Mouse (Mus musculus): ENCODE data around the gene Metrn. TPM values are rescaled to one million over a fixed set of nuclear protein-coding genes. Genes with fewer than 3 reads are reported as not detected.

The Metrn gene
- polyA plus RNA-seq, 1 experiment: 3.2 TPM

DNA sequence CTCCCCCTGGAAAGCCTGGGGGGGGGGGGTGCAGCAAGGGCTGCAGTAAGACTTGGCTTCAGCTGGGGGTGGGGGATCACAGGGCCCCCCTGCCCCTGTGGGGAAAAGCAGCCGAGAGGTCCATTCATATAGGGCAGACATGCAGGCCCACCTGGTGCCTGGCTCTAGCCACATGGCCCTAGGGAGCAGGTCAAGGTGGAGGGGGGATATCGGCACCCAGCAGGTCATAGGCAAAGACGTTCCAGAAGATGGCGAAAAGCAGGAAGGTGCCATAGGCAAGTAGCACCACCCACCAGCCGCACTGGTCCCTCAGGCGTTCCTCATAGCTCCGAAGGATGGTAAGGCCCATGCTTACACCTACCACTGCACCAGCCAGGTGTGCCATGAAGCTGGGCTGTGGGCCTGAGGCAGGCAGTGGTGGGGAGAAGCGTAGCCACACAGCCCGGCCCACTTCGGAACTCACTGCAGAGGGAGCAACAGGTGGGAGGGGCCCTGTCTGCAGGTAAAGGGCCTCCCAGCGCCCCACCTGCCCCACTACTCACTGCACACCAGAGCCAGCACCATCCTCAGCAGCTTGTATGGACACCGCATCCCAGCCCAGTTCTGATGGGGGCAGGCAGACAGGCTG, 37.8 kb upstream of the Metrn start:
- no peak overlapping the region; the same call in 1 of the 2 replicates for H3K27ac ChIP-seq (replicated peaks; ENCODE audit: low read depth, low read length)
- H3K4me1 ChIP-seq (ENCODE audit: control insufficient read depth, insufficient read depth, insufficient read length, low read length): peaks cover 26% of the 10 kb centered on the region
- peak overlapping the region; percentile 76 for H3K4me3 ChIP-seq (ENCODE audit: insufficient read depth, low read depth, low read length)

DNA sequence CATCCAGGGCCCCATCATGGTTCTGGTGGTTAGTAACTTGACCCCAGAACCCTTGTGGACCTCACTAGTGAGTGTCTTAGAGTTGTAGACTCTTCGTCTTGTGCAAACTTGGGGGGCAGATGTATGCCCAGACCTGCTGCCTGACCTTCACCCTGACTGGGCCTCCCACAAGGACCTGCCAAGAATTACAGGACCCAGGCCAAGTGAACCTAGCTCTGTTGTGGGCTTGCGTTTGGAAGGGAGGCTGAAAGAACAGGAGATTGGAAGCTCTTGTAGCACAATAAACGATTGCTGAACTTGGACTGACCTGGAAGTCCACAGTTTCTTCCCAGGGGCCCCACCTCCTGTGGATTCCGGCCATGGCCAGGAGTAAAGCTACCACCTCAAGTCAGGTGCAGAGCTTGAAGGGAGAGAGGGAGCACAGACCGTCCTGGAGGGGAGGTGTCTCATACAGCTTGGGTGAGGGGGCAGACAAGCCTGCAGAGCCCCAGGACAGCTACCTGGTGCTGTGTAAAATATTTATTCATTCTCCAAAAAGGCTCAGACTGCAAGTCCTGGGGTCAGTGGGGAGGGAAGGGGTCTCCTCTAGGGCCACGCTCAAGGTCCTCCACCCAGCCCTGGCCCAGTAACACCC, 37.1 kb upstream of the Metrn start:
- H3K27ac ChIP-seq (replicated peaks; ENCODE audit: low read depth, low read length): peak overlapping the region; percentile 96
- peak overlapping the region; percentile 76 for H3K4me3 ChIP-seq (ENCODE audit: insufficient read depth, low read depth, low read length)
- H3K4me1 ChIP-seq (ENCODE audit: control insufficient read depth, insufficient read depth, insufficient read length, low read length): peaks cover 31% of the 10 kb centered on the region

DNA sequence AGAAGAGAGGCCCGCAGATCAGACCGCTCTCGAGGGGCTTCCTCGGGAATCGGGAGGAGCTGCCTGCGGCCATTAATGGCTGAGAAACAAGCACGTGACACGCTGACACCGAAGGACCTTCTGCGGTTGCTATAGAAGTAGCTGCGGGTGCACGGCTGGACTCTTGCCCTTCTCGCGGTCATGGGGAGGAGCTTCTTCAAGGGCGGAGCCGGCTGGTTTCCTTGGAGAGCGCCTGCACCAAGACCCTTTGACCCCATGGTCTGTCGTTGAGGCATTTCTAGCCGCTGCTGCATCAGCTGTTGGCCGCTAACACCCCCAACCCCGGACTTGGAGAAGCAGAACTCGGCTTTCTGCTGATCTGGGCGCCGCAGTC, 36.3 kb upstream of the Metrn start, which contains the start of gene Stub1:
Stub1 (minus strand) TSS at position 114 of the 373 bp plus-strand sequence.
- H3K27ac ChIP-seq (replicated peaks; ENCODE audit: low read depth, low read length): peak within 1 kb of the TSS; percentile 96
- peak within 1 kb of the TSS; percentile 87 for H3K4me3 ChIP-seq (ENCODE audit: insufficient read depth, low read depth, low read length)
- H3K4me1 ChIP-seq (ENCODE audit: control insufficient read depth, insufficient read depth, insufficient read length, low read length): peaks cover 31% of the 10 kb centered on the region

DNA sequence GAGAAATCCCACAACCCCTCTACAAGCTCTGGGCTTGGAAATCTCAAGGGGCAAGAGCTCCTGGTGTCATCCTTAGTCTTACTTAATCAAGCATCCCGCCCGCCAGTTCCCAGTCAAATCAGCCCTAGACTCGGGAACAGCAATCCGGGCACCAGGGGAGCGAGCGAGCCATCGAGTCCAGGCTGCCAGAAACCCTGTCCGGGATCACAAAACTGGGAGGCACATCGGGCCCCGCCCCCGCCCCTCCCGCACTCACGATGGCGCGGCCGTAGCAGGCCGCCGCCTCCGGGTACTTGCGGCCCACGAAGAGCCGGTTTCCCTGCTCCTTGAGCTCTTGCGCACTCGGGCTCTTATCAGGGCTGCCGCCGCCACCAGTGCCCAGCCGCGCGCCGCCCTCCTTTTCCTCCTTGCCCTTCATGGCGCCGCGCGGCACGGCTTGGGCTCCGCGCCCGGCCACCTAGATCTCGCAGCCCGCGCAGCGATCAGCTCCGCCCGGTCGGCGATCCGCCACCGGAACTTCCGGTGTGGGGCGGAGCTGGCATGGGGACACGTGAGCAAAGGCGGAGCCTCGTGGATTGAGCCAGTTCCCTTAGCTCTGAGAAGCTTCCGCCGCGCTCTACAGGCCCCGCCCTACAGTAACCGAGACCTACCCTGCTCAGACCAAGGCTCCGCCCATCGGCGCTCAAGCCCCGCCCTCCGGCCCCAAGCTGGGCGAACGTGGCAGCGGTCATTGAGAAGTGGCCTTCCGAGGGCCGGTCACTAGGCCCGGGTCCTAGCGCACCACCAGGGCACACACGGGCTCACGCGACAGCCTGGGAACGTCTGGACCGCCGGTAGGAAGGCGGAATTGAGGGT, 35.7 kb upstream of the Metrn start:
- H3K4me1 ChIP-seq (ENCODE audit: control insufficient read depth, insufficient read depth, insufficient read length, low read length): peaks cover 31% of the 10 kb centered on the region
- peak overlapping the region; percentile 87 for H3K4me3 ChIP-seq (ENCODE audit: insufficient read depth, low read depth, low read length)
- H3K27ac ChIP-seq (replicated peaks; ENCODE audit: low read depth, low read length): peak overlapping the region; percentile 96

DNA sequence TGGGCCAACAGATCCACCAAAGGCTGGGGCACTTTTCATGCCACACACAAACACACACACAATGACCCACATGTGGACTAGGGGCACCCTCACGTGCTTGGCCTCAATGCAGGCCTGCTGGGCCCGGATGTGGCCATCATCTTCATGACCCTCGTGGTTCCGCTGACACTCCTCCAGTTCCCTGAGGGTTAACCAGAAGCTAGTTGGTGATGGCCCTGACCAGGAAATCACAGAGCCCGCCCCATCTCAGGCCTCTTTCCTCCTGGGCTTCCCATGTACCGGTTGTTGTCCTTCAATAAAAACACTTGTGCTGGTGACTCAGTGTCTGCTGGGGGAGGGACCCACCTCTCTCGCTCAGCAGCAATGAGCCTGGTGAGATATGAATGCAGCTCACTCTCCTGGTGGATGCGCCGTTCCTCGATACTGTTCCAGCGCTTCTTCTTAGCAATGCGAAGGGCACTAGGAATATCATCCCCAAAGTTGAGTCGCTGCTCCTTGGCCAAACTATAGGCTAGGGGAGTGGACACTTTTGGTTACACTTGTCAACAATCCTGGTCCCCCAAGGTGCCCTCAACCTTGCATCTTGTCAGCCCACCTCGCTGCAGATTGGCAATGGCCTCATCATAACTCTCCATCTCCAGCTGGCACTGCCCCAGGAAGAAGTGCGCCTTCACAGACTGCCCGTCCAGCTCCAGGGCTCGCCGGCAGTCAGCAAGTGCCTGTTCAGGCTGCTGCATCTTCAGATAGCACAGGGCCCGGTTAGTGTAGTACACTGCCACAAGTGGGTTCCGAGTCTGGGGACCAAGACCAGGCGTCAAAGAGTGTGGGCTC, 34.7 kb upstream of the Metrn start:
- 0 out of 2 replicates have a peak overlapping the region, but pooled peaks have one; percentile 10 for H3K27ac ChIP-seq (replicated peaks; ENCODE audit: low read depth, low read length)
- peak overlapping the region; percentile 87 for H3K4me3 ChIP-seq (ENCODE audit: insufficient read depth, low read depth, low read length)
- H3K4me1 ChIP-seq (ENCODE audit: control insufficient read depth, insufficient read depth, insufficient read length, low read length): peaks cover 31% of the 10 kb centered on the region

DNA sequence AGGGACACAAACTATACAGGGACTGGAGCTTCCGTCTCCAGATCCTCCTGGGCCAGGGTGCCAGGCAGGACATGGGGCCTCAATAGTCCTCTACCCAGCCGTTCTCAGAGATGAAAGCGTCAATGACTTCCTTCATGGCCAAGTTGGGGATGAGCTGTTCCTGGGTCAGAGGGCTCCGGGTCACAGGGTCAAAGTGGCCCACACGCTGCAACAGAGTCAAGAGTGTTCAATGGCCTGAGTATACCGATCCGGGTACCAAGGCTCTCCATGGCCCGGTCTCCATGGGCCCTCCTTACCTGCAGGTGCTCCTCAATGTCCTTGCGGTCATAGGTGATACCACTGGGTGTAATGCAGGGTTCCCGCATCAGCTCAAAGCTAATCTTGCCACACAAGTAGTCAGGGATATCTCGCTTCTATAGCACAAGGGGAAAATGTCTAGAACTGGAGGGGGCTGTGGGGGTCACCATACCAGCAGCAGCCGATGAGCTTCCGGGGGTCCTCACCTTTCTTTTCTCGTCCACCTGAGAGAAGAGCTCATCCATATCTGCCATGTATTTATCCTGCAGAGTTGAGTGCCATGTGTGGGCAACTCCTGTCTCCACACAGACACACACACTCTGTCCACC, 34.0 kb upstream of the Metrn start:
- H3K4me3 ChIP-seq (ENCODE audit: insufficient read depth, low read depth, low read length): no peak overlapping the region
- H3K4me1 ChIP-seq (ENCODE audit: control insufficient read depth, insufficient read depth, insufficient read length, low read length): peaks cover 26% of the 10 kb centered on the region
- H3K27ac ChIP-seq (replicated peaks; ENCODE audit: low read depth, low read length): no peak overlapping the region

DNA sequence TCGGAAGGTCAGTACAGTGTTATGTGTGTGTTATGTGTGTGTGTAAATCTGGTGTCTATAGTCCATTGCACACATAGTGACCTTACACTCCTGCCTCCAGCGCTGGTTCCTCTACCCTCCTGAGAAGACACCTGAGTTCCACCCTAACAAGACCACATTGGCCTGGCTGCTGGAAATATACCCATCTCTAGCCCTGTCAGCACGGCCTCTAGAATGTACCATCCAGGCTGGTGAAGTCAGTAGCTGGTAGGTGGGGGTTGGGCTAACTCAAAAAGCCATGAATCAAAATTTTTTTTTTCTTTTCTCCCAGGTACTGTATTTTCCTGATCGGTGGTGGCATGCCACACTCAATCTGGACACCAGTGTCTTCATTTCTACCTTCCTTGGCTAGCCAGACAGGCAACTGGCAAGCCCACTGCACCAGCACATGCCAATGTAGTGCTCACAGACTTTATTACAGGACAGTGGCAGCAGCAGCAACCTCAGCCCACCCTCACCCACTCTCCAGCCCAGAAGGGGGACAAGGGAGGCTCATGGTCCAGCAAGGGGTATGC, 33.3 kb upstream of the Metrn start:
- H3K4me1 ChIP-seq (ENCODE audit: control insufficient read depth, insufficient read depth, insufficient read length, low read length): peaks cover 20% of the 10 kb centered on the region
- H3K27ac ChIP-seq (replicated peaks; ENCODE audit: low read depth, low read length): no peak overlapping the region
- peak overlapping the region; percentile 1; the same call in 1 of the 2 replicates for H3K4me3 ChIP-seq (ENCODE audit: insufficient read depth, low read depth, low read length)

DNA sequence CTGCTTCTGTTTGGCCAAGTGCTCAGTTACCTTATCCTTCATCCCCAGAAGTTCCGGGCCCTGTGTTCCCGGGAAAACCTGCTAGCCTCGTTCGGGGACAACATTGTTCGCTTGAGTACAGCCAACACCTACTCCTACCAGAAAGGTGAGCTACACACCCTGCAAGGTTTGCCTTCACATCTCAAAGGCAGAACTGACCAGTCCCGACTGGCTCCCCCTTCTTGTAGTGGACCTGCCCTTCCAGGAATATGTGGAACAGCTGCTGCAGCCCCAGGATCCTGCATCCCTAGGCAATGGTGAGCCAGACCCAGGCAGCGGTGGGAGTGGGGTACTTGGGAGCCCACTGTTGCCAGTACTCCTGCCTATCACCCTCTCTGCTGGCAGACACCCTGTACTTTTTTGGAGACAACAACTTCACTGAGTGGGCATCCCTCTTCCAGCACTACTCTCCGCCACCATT, 32.7 kb upstream of the Metrn start:
- H3K4me1 ChIP-seq (ENCODE audit: control insufficient read depth, insufficient read depth, insufficient read length, low read length): peaks cover 18% of the 10 kb centered on the region
- H3K27ac ChIP-seq (replicated peaks; ENCODE audit: low read depth, low read length): no peak overlapping the region
- H3K4me3 ChIP-seq (ENCODE audit: insufficient read depth, low read depth, low read length): peak overlapping the region; percentile 78

DNA sequence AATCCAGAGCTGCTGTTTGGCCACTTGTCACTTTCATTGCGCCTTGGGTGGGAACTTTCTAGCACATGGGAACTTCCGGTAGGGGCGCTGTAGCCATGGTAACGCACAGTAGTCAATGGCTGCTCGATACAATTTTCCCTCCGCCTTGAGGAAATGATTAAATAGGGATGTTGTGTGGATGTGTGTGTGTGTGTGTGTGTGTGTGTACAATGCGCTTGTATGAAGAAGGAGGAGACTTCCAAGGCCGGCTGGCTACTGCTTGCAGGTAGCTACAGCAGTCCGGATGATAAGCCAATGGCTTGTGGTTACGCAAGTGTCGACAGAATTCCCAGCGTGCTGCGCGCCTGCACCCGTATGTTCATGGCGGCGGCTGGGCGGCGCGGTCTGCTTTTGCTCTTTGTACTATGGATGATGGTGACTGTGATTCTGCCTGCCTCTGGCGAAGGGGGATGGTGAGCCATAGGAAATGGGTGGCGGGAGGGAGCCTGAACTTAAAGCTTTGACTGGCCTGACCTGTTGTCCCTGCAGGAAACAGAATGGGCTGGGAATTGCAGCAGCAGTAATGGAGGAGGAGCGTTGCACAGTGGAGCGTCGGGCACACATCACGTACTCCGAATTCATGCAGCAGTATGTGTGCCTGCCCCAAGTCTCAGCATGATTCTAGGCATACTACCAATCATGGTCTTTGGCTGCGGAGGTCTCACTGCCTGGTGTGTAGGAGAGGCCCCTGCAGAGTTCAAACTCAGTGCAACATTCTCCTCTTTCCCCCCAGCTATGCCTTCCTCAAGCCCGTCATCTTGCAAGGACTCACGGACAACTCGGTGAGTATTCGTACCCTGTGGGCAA, 32.0 kb upstream of the Metrn start, which contains the start of gene Jmjd8:
Jmjd8 (plus strand) TSS at position 156 of the 846 bp plus-strand sequence.
- H3K4me3 ChIP-seq (ENCODE audit: insufficient read depth, low read depth, low read length): peak within 1 kb of the TSS; percentile 78
- H3K27ac ChIP-seq (replicated peaks; ENCODE audit: low read depth, low read length): peak within 1 kb of the TSS; percentile 47
- H3K4me1 ChIP-seq (ENCODE audit: control insufficient read depth, insufficient read depth, insufficient read length, low read length): peaks cover 24% of the 10 kb centered on the region

DNA sequence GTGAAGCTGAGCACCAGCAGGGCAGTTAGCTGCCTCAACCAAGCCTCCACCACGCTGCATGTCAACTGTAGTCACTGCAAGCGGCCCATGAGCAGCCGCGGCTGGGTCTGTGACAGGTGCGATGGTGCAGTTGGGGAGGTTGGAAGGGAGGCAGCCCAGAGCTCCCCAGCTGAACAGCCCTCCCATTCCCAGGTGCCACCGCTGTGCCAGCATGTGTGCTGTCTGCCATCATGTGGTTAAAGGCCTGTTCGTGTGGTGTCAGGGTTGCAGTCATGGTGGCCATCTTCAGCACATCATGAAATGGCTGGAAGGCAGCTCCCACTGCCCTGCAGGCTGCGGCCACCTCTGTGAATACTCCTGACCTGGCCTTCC, 31.3 kb upstream of the Metrn start:
- no peak overlapping the region for H3K27ac ChIP-seq (replicated peaks; ENCODE audit: low read depth, low read length)
- H3K4me3 ChIP-seq (ENCODE audit: insufficient read depth, low read depth, low read length): peak overlapping the region; percentile 78
- H3K4me1 ChIP-seq (ENCODE audit: control insufficient read depth, insufficient read depth, insufficient read length, low read length): peaks cover 25% of the 10 kb centered on the region

DNA sequence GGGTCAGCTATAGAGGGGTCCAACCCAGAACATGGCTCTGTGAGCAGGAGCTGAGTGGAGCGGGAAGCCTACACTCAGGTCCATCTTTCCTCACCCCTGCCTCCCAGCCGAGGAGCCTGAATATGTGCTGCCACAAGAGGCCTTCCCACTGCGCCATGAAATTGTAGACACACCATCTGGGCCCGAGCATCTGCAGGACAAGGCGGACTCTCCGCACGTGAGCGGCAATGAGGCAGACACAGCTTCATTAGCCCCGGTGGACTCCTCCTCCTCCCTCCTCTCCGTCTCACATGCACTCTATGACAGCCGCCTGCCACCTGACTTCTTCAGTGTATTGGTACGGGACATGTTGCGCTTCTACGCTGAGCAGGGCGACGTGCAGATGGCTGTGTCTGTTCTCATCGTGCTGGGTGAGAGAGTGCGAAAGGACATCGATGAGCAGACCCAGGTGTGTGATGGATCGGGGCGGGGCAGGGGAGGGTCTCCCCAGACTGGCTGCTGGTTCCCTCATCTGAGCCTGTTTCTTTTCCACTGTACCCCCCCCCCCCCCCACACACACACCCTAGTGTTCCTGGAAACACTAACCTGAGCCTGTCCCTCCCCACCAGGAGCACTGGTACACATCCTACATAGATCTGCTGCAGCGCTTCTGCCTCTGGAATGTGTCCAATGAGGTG, 30.7 kb upstream of the Metrn start:
- Histone ChIP-seq H3K27ac (replicated peaks; ENCODE audit: low read depth, low read length) (no peak overlapping the region), H3K4me1 (ENCODE audit: control insufficient read depth, insufficient read depth, insufficient read length, low read length) (peaks cover 25% of the 10 kb centered on the region), H3K4me3 (ENCODE audit: insufficient read depth, low read depth, low read length) (no peak overlapping the region)

DNA sequence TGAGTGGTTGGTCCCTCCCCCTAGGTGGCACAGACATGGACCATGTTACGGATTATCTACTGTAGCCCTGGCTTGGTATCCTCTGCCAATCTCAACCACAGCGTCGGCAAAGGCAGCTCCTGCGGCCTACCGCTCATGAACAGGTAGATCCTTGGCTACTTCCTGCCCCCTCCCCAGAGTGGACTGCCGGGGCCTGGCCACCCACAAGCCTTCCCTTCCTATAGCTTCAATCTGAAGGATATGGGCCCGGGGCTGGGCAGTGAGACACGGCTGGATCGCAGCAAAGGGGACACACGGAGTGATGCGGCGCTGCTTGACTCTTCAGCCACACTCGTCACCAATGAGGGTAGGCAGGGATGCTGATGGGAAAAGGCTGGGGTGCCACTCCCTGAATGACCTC, 30.1 kb upstream of the Metrn start:
- no peak overlapping the region for H3K27ac ChIP-seq (replicated peaks; ENCODE audit: low read depth, low read length)
- no peak overlapping the region for H3K4me3 ChIP-seq (ENCODE audit: insufficient read depth, low read depth, low read length)
- H3K4me1 ChIP-seq (ENCODE audit: control insufficient read depth, insufficient read depth, insufficient read length, low read length): peaks cover 24% of the 10 kb centered on the region

DNA sequence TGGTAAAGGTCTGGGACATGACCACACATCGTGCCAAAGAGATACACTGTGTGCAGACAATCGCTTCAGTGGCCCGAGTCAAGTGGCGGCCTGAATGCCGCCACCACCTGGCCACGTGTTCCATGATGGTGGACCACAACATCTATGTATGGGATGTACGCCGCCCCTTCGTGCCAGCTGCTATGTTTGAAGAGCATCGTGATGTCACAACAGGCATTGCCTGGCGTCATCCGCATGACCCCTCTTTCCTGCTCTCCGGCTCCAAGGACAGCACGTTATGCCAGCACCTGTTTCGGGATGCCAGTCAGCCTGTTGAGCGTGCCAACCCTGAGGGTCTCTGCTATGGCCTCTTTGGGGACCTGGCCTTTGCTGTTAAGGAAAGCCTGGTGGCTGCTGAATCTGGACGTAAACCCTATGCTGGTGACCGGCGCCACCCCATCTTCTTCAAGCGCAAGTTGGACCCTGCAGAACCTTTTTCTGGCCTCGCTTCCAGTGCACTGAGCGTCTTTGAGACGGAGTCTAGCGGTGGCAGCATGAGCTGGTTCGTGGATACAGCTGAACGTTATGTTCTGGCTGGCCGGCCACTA, 29.1 kb upstream of the Metrn start:
- Histone ChIP-seq H3K27ac (replicated peaks; ENCODE audit: low read depth, low read length) (no peak overlapping the region), H3K4me3 (ENCODE audit: insufficient read depth, low read depth, low read length) (no peak overlapping the region), H3K4me1 (ENCODE audit: control insufficient read depth, insufficient read depth, insufficient read length, low read length) (peaks cover 17% of the 10 kb centered on the region)
